Mouse (Mus musculus): ENCODE results near the gene Gbp7.
"Not testable (repeated sequence)": the region's sequence is repeated elsewhere in the genome, so short reads cannot be mapped to it uniquely, and the experiment has no call there.

Gbp7 gene

GRCm38 (mm10) chr3:142530087-142530953 is at the start of gene Gbp7:
TSS of gene Gbp7 (plus strand) at chr3:142530342.
- peak; percentile 71 for DNase-seq (ENCODE audit: inconsistent ontology term)

GRCm38 (mm10) chr3:142490465-142490864 is 39.7 kb upstream of the Gbp7 start:
- DNase-seq (ENCODE audit: inconsistent ontology term), result peak; percentile 58

GRCm38 (mm10) chr3:142493536-142494061 is 36.5 kb upstream of the Gbp7 start, which contains the start of gene Gbp5:
TSS of gene Gbp5 (plus strand) at chr3:142493978.
- DNase-seq (ENCODE audit: inconsistent ontology term), result peak; percentile 19

GRCm38 (mm10) chr3:142495146-142495655 is 34.9 kb upstream of the Gbp7 start:
- no peak for DNase-seq (ENCODE audit: inconsistent ontology term)

GRCm38 (mm10) chr3:142496113-142497101 is 33.7 kb upstream of the Gbp7 start:
- peak; percentile 25 for DNase-seq (ENCODE audit: inconsistent ontology term)

- peak; percentile 54 for DNase-seq (ENCODE audit: inconsistent ontology term)
Measured at GRCm38 (mm10) chr3:142497123-142497841, 32.9 kb upstream of the Gbp7 start.

GRCm38 (mm10) chr3:142498941-142499340 is 31.2 kb upstream of the Gbp7 start:
- DNase-seq (ENCODE audit: inconsistent ontology term), result peak; percentile 91

- peak; percentile 89 for DNase-seq (ENCODE audit: inconsistent ontology term)
Measured at GRCm38 (mm10) chr3:142528116-142528515, 2.0 kb upstream of the Gbp7 start.

GRCm38 (mm10) chr3:142529597-142529996 is 545 bp upstream of the Gbp7 start:
- no peak for DNase-seq (ENCODE audit: inconsistent ontology term)

- DNase-seq (ENCODE audit: inconsistent ontology term), result no peak
Measured at GRCm38 (mm10) chr3:142531595-142531994, 1.5 kb downstream of the Gbp7 start.

GRCm38 (mm10) chr3:142533185-142533584 is 3.0 kb downstream of the Gbp7 start:
- no peak for DNase-seq (ENCODE audit: inconsistent ontology term)

- no peak for DNase-seq (ENCODE audit: inconsistent ontology term)
Measured at GRCm38 (mm10) chr3:142535667-142536066, 5.5 kb downstream of the Gbp7 start.

- DNase-seq (ENCODE audit: inconsistent ontology term), result peak; percentile 54
Measured at GRCm38 (mm10) chr3:142541391-142541790, 11.2 kb downstream of the Gbp7 start.

GRCm38 (mm10) chr3:142542776-142543175 is 12.6 kb downstream of the Gbp7 start:
- not testable (repeated sequence) for DNase-seq (ENCODE audit: inconsistent ontology term)

GRCm38 (mm10) chr3:142546690-142547089 is 16.5 kb downstream of the Gbp7 start:
- DNase-seq (ENCODE audit: inconsistent ontology term), result peak; percentile 62

- peak; percentile 28 for DNase-seq (ENCODE audit: inconsistent ontology term)
Measured at GRCm38 (mm10) chr3:142550052-142550676, 20.0 kb downstream of the Gbp7 start.

- DNase-seq (ENCODE audit: inconsistent ontology term), result no peak
Measured at GRCm38 (mm10) chr3:142554601-142555000, 24.5 kb downstream of the Gbp7 start.

GRCm38 (mm10) chr3:142555623-142556022 is 25.5 kb downstream of the Gbp7 start:
- no peak for DNase-seq (ENCODE audit: inconsistent ontology term)

GRCm38 (mm10) chr3:142559632-142560228 is 29.6 kb downstream of the Gbp7 start, which contains the start of gene Gbp3:
TSS of gene Gbp3 (plus strand) at chr3:142560026.
- peak; percentile 66 for DNase-seq (ENCODE audit: inconsistent ontology term)
